Mouse (Mus musculus): ENCODE data around the gene Anxa4. TPM values are rescaled to one million over a fixed set of nuclear protein-coding genes. Genes with fewer than 3 reads are reported as not detected.

Gene Anxa4
- polyA plus RNA-seq, 1 experiment from 2014 or later, result 167 TPM

GRCm38 (mm10) chr6:86823824-86824223 is 30.4 kb upstream of the Anxa4 start:
- no peaks in the 10 kb centered on the region for H3K36me3 ChIP-seq (ENCODE audit: control insufficient read depth, insufficient read depth, low read length)
- WGBS, result 42% methylated on average over 10 of the region's 10 CpGs
- no peak for ATAC-seq (replicated peaks; ENCODE audit: low FRiP score, low TSS enrichment, low read depth)

GRCm38 (mm10) chr6:86823051-86823431 is 29.7 kb upstream of the Anxa4 start:
- no peak for ATAC-seq (replicated peaks; ENCODE audit: low FRiP score, low TSS enrichment, low read depth)
- Histone ChIP-seq H3K9ac (ENCODE audit: low read length) (no peak overlapping the region), H3K27me3 (replicated peaks; ENCODE audit: control insufficient read depth, insufficient read depth, low read length) (no peaks in the 10 kb centered on the region), H3K36me3 (ENCODE audit: control insufficient read depth, insufficient read depth, low read length) (no peaks in the 10 kb centered on the region), H3K9me3 (ENCODE audit: control insufficient read depth, low read length) (no peaks in the 10 kb centered on the region), H3K4me3 (ENCODE audit: low read depth, low read length) (no peak overlapping the region), H3K27ac (ENCODE audit: low read depth) (no peak overlapping the region), H3K4me2 (ENCODE audit: low read length) (peak overlapping the region; percentile 43), H3K4me1 (replicated peaks; ENCODE audit: control insufficient read depth, insufficient read depth, low read length) (no peaks in the 10 kb centered on the region; the same call in 1 of the 2 replicates)
- DNase-seq (ENCODE audit: low spot score), result no peak
- WGBS, result 28% methylated on average over 9 of the region's 9 CpGs

More at GRCm38 (mm10) chr6:86823824-86824223, 30.4 kb upstream of the Anxa4 start:
- Histone ChIP-seq H3K9me3 (ENCODE audit: control insufficient read depth, low read length) (no peaks in the 10 kb centered on the region), H3K4me3 (ENCODE audit: low read depth, low read length) (no peak overlapping the region), H3K4me1 (replicated peaks; ENCODE audit: control insufficient read depth, insufficient read depth, low read length) (no peaks in the 10 kb centered on the region; the same call in 1 of the 2 replicates), H3K27ac (ENCODE audit: low read depth) (no peak overlapping the region), H3K9ac (ENCODE audit: low read length) (no peak overlapping the region), H3K4me2 (ENCODE audit: low read length) (no peak overlapping the region), H3K27me3 (replicated peaks; ENCODE audit: control insufficient read depth, insufficient read depth, low read length) (no peaks in the 10 kb centered on the region)
- DNase-seq (ENCODE audit: low spot score), result no peak

DNA sequence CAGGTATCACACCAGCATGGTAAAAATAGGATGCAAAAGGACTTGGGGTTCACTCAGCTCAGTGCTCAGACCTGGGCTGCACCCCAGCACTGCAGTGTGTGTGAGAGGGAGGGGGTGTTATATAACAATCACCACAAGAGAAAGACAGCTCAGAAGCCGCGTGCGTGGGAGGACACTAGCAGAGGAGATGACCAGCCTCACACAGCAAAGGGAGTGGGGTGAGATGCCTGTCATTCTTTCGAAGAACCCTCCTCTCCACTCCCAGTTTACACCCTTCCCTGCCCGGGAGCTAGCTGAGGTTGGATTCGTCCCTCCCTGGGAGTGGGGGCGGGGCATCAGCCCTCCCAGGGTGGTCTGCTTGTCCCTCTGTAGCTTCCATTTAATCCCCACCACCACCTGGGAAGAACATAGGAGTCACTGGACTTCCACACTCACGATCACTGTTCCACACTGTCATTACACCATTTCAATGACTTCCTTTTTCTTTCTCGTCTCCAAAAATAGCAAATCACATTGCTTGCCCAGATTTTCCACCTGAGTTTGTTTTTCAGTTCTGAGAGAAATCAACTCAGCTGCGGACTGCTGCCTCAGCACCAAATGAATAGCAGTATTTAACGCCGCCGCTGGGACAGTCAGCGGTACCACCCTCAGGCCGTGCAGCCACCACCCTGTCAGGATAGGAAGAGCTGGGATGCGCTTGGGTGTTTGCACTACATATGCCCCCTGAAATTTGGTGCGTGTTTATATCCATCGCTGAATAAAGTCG is 29.1 kb upstream of the Anxa4 start:
- no peaks in the 10 kb centered on the region; the same call in 1 of the 2 replicates for H3K4me1 ChIP-seq (replicated peaks; ENCODE audit: control insufficient read depth, insufficient read depth, low read length)
- no peak overlapping the region for H3K27ac ChIP-seq (ENCODE audit: low read depth)
- peak overlapping the region; percentile 8 for H3K4me3 ChIP-seq (ENCODE audit: low read depth, low read length)
- H3K27me3 ChIP-seq (replicated peaks; ENCODE audit: control insufficient read depth, insufficient read depth, low read length), result no peaks in the 10 kb centered on the region
- DNase-seq (ENCODE audit: low spot score) (no peak), ATAC-seq (replicated peaks; ENCODE audit: low FRiP score, low TSS enrichment, low read depth) (peak; percentile 36; the same call in 1 of the 2 replicates)
- H3K36me3 ChIP-seq (ENCODE audit: control insufficient read depth, insufficient read depth, low read length), result no peaks in the 10 kb centered on the region
- no peaks in the 10 kb centered on the region for H3K9me3 ChIP-seq (ENCODE audit: control insufficient read depth, low read length)
- WGBS, result 5% methylated on average over 19 of the region's 19 CpGs
- peak overlapping the region; percentile 43 for H3K4me2 ChIP-seq (ENCODE audit: low read length)
- H3K9ac ChIP-seq (ENCODE audit: low read length), result no peak overlapping the region

DNA sequence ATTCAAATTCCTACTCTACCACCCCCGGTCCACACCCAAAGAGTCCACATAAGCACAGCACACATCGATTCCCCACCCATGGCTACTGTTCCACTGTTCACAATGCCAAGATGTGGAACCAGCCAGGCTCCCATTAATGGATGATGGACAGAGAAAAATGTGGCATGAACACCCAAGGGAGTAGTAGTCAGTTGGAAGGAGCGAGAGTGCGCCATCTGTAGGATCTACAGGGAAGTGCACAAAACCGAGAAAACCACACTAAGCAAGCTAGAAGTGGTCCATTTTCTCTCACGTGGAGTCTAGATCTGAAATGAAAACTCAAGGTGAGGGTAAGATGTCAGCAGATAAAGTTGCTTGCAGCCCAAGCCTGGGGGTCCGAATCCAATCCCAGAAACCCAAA is 27.3 kb upstream of the Anxa4 start:
- DNase-seq (ENCODE audit: low spot score) (no peak), ATAC-seq (replicated peaks; ENCODE audit: low FRiP score, low TSS enrichment, low read depth) (no peak)
- H3K4me3 ChIP-seq (ENCODE audit: low read depth, low read length), result no peak overlapping the region
- H3K9ac ChIP-seq (ENCODE audit: low read length), result no peak overlapping the region
- H3K9me3 ChIP-seq (ENCODE audit: control insufficient read depth, low read length), result no peaks in the 10 kb centered on the region
- no peaks in the 10 kb centered on the region; the same call in 1 of the 2 replicates for H3K4me1 ChIP-seq (replicated peaks; ENCODE audit: control insufficient read depth, insufficient read depth, low read length)
- H3K36me3 ChIP-seq (ENCODE audit: control insufficient read depth, insufficient read depth, low read length), result no peaks in the 10 kb centered on the region
- H3K4me2 ChIP-seq (ENCODE audit: low read length), result no peak overlapping the region
- H3K27ac ChIP-seq (ENCODE audit: low read depth), result no peak overlapping the region
- WGBS, result 66% methylated on average over 7 of the region's 7 CpGs
- H3K27me3 ChIP-seq (replicated peaks; ENCODE audit: control insufficient read depth, insufficient read depth, low read length), result no peaks in the 10 kb centered on the region

DNA sequence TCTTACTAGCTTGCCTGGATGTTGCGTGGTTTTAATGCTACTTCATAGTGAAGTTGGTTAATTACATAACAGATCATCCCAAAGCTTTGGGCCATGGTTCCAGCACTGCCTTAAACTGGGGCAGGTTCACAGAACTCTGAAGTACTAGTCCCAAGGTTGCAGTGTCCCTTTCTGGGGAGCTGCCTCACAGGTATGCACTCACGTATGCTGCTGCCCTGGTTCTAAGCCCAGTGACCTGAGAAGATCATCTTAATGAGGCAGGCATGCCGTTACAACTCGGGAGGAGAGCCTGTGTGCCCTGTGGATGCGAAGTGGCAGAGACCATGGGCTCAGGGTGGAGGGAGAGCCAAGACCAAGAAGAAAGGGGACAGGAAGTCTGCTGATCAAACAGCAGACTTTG is 26.5 kb upstream of the Anxa4 start:
- no peak for DNase-seq (ENCODE audit: low spot score)
- ATAC-seq (replicated peaks; ENCODE audit: low FRiP score, low TSS enrichment, low read depth), result no peak
- Histone ChIP-seq H3K36me3 (ENCODE audit: control insufficient read depth, insufficient read depth, low read length) (no peaks in the 10 kb centered on the region), H3K27me3 (replicated peaks; ENCODE audit: control insufficient read depth, insufficient read depth, low read length) (no peaks in the 10 kb centered on the region), H3K9ac (ENCODE audit: low read length) (no peak overlapping the region), H3K9me3 (ENCODE audit: control insufficient read depth, low read length) (no peaks in the 10 kb centered on the region), H3K4me2 (ENCODE audit: low read length) (no peak overlapping the region), H3K4me3 (ENCODE audit: low read depth, low read length) (no peak overlapping the region), H3K27ac (ENCODE audit: low read depth) (no peak overlapping the region), H3K4me1 (replicated peaks; ENCODE audit: control insufficient read depth, insufficient read depth, low read length) (peaks cover 4% of the 10 kb centered on the region; the same call in 1 of the 2 replicates)
- 78% methylated on average over 5 of the region's 5 CpGs for WGBS

- Histone ChIP-seq H3K4me3 (ENCODE audit: low read depth, low read length) (no peak overlapping the region), H3K9me3 (ENCODE audit: control insufficient read depth, low read length) (no peaks in the 10 kb centered on the region), H3K9ac (ENCODE audit: low read length) (no peak overlapping the region), H3K4me1 (replicated peaks; ENCODE audit: control insufficient read depth, insufficient read depth, low read length) (peaks cover 6% of the 10 kb centered on the region; the same call in 1 of the 2 replicates), H3K27me3 (replicated peaks; ENCODE audit: control insufficient read depth, insufficient read depth, low read length) (no peaks in the 10 kb centered on the region), H3K36me3 (ENCODE audit: control insufficient read depth, insufficient read depth, low read length) (no peaks in the 10 kb centered on the region), H3K27ac (ENCODE audit: low read depth) (no peak overlapping the region), H3K4me2 (ENCODE audit: low read length) (no peak overlapping the region)
- 73% methylated on average over 4 of the region's 4 CpGs for WGBS
- ATAC-seq (replicated peaks; ENCODE audit: low FRiP score, low TSS enrichment, low read depth) (no peak), DNase-seq (ENCODE audit: low spot score) (no peak)
Measured at GRCm38 (mm10) chr6:86818914-86819313, 25.5 kb upstream of the Anxa4 start.

GRCm38 (mm10) chr6:86816586-86816985 is 23.2 kb upstream of the Anxa4 start:
- Histone ChIP-seq H3K36me3 (ENCODE audit: control insufficient read depth, insufficient read depth, low read length) (no peaks in the 10 kb centered on the region), H3K27ac (ENCODE audit: low read depth) (no peak overlapping the region), H3K4me3 (ENCODE audit: low read depth, low read length) (no peak overlapping the region), H3K4me2 (ENCODE audit: low read length) (no peak overlapping the region), H3K9ac (ENCODE audit: low read length) (no peak overlapping the region), H3K9me3 (ENCODE audit: control insufficient read depth, low read length) (no peaks in the 10 kb centered on the region), H3K4me1 (replicated peaks; ENCODE audit: control insufficient read depth, insufficient read depth, low read length) (peaks cover 6% of the 10 kb centered on the region; the same call in 1 of the 2 replicates), H3K27me3 (replicated peaks; ENCODE audit: control insufficient read depth, insufficient read depth, low read length) (no peaks in the 10 kb centered on the region)
- WGBS, result 19% methylated on average over 8 of the region's 8 CpGs
- ATAC-seq (replicated peaks; ENCODE audit: low FRiP score, low TSS enrichment, low read depth) (no peak), DNase-seq (ENCODE audit: low spot score) (peak; percentile 55)

GRCm38 (mm10) chr6:86815436-86815835 is 22.1 kb upstream of the Anxa4 start:
- no peaks in the 10 kb centered on the region for H3K27me3 ChIP-seq (replicated peaks; ENCODE audit: control insufficient read depth, insufficient read depth, low read length)
- no peaks in the 10 kb centered on the region for H3K9me3 ChIP-seq (ENCODE audit: control insufficient read depth, low read length)
- DNase-seq (ENCODE audit: low spot score) (no peak), ATAC-seq (replicated peaks; ENCODE audit: low FRiP score, low TSS enrichment, low read depth) (no peak)
- H3K27ac ChIP-seq (ENCODE audit: low read depth), result 0 out of 2 replicates have a peak overlapping the region, but pooled peaks have one; percentile 38
- 4% methylated on average over 7 of the region's 7 CpGs for WGBS
- no peaks in the 10 kb centered on the region for H3K36me3 ChIP-seq (ENCODE audit: control insufficient read depth, insufficient read depth, low read length)
- H3K4me1 ChIP-seq (replicated peaks; ENCODE audit: control insufficient read depth, insufficient read depth, low read length), result peaks cover 6% of the 10 kb centered on the region; the same call in 1 of the 2 replicates
- H3K4me3 ChIP-seq (ENCODE audit: low read depth, low read length), result no peak overlapping the region
- H3K4me2 ChIP-seq (ENCODE audit: low read length), result peak overlapping the region; percentile 33
- no peak overlapping the region for H3K9ac ChIP-seq (ENCODE audit: low read length)

DNA sequence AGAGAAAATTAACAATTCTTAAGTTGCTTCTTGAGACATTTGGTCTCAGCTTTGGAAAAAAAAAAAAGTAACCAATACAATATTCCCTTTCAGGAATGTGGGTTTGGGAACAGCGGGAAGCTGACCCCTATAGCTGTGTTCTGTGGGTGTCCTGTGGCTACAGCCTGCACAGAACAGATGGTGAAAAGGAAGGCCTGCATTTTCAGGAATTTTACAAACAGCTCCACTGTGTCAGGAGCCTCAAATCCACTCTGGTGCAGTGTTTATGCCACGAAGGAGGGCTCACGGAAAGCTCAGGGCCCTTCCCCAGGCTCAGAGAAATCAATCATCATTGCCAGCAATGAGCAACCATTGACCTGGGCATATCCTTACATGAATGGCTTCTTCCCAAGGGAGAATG is 21.5 kb upstream of the Anxa4 start:
- no peaks in the 10 kb centered on the region for H3K27me3 ChIP-seq (replicated peaks; ENCODE audit: control insufficient read depth, insufficient read depth, low read length)
- no peaks in the 10 kb centered on the region for H3K36me3 ChIP-seq (ENCODE audit: control insufficient read depth, insufficient read depth, low read length)
- peaks cover 6% of the 10 kb centered on the region; the same call in 1 of the 2 replicates for H3K4me1 ChIP-seq (replicated peaks; ENCODE audit: control insufficient read depth, insufficient read depth, low read length)
- 40% methylated on average over 3 of the region's 3 CpGs for WGBS
- H3K4me2 ChIP-seq (ENCODE audit: low read length), result peak overlapping the region; percentile 33
- DNase-seq (ENCODE audit: low spot score) (no peak), ATAC-seq (replicated peaks; ENCODE audit: low FRiP score, low TSS enrichment, low read depth) (no peak)
- no peaks in the 10 kb centered on the region for H3K9me3 ChIP-seq (ENCODE audit: control insufficient read depth, low read length)
- 0 out of 2 replicates have a peak overlapping the region, but pooled peaks have one; percentile 38 for H3K27ac ChIP-seq (ENCODE audit: low read depth)
- H3K4me3 ChIP-seq (ENCODE audit: low read depth, low read length), result no peak overlapping the region
- H3K9ac ChIP-seq (ENCODE audit: low read length), result no peak overlapping the region

Measured in intestine, embryonic 14.5 days (tissue).